Mouse (Mus musculus): Measurements from ENCODE around the gene Pla2g15.
A peak's percentile ranks its signal among the peaks of the same experiment; 100 is the strongest.

The Pla2g15 gene

GRCm38 (mm10) chr8:106130505-106130904, 19.7 kb upstream of the Pla2g15 start:
- Histone ChIP-seq H3K27me3 (ENCODE audit: control insufficient read depth, insufficient read depth, low read length, poor library complexity, severe bottlenecking) (no peaks in the 10 kb centered on the region), H3K36me3 (ENCODE audit: control insufficient read depth, insufficient read depth, low read length, poor library complexity, severe bottlenecking) (peaks cover 25% of the 10 kb centered on the region)
- DNase-seq (ENCODE audit: low read depth, low spot score): no peak

DNA sequence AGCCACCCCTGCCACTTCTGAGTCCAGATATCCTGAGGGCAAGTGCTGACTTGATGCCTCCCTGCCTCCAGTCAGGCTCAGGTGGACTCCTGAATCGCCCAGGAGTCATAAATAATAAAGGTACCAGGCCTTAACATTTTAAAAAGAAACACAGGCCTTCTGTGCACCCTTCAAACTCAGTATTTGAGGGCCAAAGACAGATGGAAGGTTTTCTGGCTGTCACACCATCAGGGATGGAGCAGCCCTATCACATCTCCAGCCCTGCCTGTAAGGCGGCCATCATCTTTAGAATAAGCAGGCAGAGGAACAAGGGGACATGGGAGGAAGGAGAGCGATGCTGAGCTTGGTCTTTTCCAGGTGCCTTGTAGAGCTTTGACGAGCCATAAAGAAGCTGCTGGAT, 19.2 kb upstream of the Pla2g15 start:
- DNase-seq (ENCODE audit: low read depth, low spot score): no peak

DNA sequence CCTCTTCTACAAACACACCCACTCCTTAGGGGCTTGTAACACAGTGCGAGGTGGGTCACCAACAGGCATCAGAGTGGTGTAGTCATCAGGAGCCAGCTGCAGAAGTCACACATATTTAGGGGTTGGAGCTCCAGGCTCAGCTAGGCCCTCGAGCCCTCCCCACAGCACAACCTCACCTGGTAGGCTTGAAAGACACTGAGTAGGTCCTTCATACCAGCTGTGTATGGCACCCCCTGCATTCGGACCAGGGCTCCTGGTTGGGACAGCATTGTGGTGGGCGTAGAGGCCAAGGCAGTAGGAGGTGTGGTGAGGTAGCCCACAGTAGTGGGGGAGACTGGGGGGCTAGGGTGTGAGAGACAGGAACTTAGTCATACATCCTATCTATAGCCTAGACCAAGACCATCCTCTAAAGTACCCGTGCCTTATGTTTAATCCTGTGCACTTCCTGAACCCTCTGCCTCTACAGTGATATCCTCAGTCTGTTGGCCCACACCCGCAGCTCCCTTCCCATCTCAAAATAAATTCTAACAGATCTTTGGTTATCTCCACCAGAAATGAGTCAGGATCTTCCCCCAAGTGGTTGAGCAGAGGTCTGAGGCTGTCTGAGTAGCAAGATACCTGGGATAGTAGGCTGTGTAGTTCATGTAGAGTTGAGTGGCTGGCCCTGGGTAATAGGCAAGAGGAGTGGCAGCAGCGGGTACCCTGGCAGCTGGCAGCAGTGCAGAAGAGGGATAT, 18.5 kb upstream of the Pla2g15 start:
- Histone ChIP-seq H3K27me3 (ENCODE audit: control insufficient read depth, insufficient read depth, low read length, poor library complexity, severe bottlenecking) (no peaks in the 10 kb centered on the region), H3K36me3 (ENCODE audit: control insufficient read depth, insufficient read depth, low read length, poor library complexity, severe bottlenecking) (peaks cover 25% of the 10 kb centered on the region)
- no peak for DNase-seq (ENCODE audit: low read depth, low spot score)

More for the DNA sequence above, 19.2 kb upstream of the Pla2g15 start:
- H3K27me3 ChIP-seq (ENCODE audit: control insufficient read depth, insufficient read depth, low read length, poor library complexity, severe bottlenecking): no peaks in the 10 kb centered on the region
- peaks cover 25% of the 10 kb centered on the region for H3K36me3 ChIP-seq (ENCODE audit: control insufficient read depth, insufficient read depth, low read length, poor library complexity, severe bottlenecking)

GRCm38 (mm10) chr8:106132356-106132755, 17.8 kb upstream of the Pla2g15 start:
- no peak for DNase-seq (ENCODE audit: low read depth, low spot score)
- Histone ChIP-seq H3K27me3 (ENCODE audit: control insufficient read depth, insufficient read depth, low read length, poor library complexity, severe bottlenecking) (no peaks in the 10 kb centered on the region), H3K36me3 (ENCODE audit: control insufficient read depth, insufficient read depth, low read length, poor library complexity, severe bottlenecking) (peaks cover 23% of the 10 kb centered on the region)

GRCm38 (mm10) chr8:106133526-106133925, 16.7 kb upstream of the Pla2g15 start:
- no peak for DNase-seq (ENCODE audit: low read depth, low spot score)
- H3K36me3 ChIP-seq (ENCODE audit: control insufficient read depth, insufficient read depth, low read length, poor library complexity, severe bottlenecking): peaks cover 21% of the 10 kb centered on the region
- H3K27me3 ChIP-seq (ENCODE audit: control insufficient read depth, insufficient read depth, low read length, poor library complexity, severe bottlenecking): no peaks in the 10 kb centered on the region; the same call in 1 of the 2 replicates

DNA sequence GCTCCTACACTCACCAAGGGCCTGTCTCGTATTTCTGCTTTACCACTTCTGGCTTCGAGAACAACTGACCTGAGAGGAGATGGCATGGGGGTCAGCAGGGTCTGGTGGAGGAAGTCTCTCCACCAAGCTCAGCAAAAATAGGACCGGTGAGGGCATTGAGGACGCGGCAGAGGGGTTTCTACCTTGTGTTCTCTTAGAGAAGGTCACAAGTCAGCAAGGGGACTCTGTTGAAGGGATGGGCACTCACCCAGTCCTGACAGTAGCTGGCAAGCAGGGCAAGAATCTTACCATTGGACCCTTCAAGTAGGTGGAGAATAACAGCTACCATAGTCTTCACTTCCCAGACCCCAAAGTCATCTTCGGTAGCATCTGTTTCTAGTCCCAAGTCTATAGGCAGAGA, 16.3 kb upstream of the Pla2g15 start:
- no peak for DNase-seq (ENCODE audit: low read depth, low spot score)
- Histone ChIP-seq H3K36me3 (ENCODE audit: control insufficient read depth, insufficient read depth, low read length, poor library complexity, severe bottlenecking) (peaks cover 19% of the 10 kb centered on the region), H3K27me3 (ENCODE audit: control insufficient read depth, insufficient read depth, low read length, poor library complexity, severe bottlenecking) (no peaks in the 10 kb centered on the region; the same call in 1 of the 2 replicates)

GRCm38 (mm10) chr8:106134751-106135571, 15.2 kb upstream of the Pla2g15 start:
- Histone ChIP-seq H3K27me3 (ENCODE audit: control insufficient read depth, insufficient read depth, low read length, poor library complexity, severe bottlenecking) (no peaks in the 10 kb centered on the region; the same call in 1 of the 2 replicates), H3K36me3 (ENCODE audit: control insufficient read depth, insufficient read depth, low read length, poor library complexity, severe bottlenecking) (peaks cover 14% of the 10 kb centered on the region)
- no peak for DNase-seq (ENCODE audit: low read depth, low spot score)

- Histone ChIP-seq H3K27me3 (ENCODE audit: control insufficient read depth, insufficient read depth, low read length, poor library complexity, severe bottlenecking) (no peaks in the 10 kb centered on the region; the same call in 1 of the 2 replicates), H3K36me3 (ENCODE audit: control insufficient read depth, insufficient read depth, low read length, poor library complexity, severe bottlenecking) (peaks cover 9% of the 10 kb centered on the region)
- DNase-seq (ENCODE audit: low read depth, low spot score): peak; percentile 32
Observed at GRCm38 (mm10) chr8:106135672-106136071, 14.5 kb upstream of the Pla2g15 start.

DNA sequence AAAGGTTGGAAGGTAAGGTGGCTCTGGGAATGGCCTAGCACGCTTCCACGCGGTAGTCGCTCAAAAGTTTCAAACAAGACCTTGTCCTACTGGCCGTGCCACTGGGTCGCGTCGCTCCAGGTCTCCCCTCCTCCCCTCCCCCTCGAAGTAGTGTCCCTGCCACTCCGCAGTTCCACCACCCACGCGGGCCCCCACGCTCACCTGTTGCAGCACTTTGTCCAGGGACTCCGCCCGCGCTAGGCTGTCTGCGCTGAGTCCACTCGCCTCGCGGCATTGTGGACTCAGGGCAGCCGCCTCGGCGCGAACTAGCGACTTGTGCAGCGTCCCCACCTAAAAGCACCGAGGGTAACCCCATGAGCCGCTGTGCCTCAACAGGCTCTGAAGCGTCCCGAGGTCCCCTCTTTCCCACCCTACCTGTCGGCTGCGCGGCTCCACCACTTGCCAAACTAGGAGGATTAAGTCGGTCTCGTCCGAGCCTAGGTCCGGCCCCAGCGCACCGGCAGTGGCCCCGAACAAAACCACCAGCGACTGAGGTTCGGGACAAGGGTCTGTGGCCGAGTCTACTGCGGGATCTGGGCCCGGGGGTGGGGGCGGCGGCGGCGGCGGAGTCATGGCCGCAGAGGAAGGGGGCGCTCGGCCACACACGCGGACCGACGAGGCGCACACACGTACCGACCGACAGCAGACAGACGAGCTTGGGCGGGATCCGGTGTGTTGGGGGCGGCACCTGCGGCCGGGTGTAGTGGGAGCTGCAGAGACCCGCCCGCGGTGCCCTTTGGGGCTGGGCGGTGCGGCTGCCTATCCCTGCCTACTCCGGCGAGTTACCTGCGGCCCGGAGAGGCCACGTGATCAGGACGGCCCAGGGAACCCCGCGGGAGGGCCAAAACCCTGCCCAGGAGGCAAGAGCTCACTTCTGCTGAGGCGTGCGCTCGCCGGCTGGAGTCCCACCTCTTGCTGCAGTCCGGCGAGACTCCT, 13.8 kb upstream of the Pla2g15 start, which contains the start of gene Esrp2:
Gene Esrp2 (minus strand): TSS at position 819 of the 975 bp plus-strand sequence.
- peak; percentile 55 for DNase-seq (ENCODE audit: low read depth, low spot score)
- Histone ChIP-seq H3K27me3 (ENCODE audit: control insufficient read depth, insufficient read depth, low read length, poor library complexity, severe bottlenecking) (no peaks in the 10 kb centered on the region; the same call in 1 of the 2 replicates), H3K36me3 (ENCODE audit: control insufficient read depth, insufficient read depth, low read length, poor library complexity, severe bottlenecking) (0 out of 2 replicates have a peak, but pooled peaks cover 2% of the 10 kb centered on the region)

DNA sequence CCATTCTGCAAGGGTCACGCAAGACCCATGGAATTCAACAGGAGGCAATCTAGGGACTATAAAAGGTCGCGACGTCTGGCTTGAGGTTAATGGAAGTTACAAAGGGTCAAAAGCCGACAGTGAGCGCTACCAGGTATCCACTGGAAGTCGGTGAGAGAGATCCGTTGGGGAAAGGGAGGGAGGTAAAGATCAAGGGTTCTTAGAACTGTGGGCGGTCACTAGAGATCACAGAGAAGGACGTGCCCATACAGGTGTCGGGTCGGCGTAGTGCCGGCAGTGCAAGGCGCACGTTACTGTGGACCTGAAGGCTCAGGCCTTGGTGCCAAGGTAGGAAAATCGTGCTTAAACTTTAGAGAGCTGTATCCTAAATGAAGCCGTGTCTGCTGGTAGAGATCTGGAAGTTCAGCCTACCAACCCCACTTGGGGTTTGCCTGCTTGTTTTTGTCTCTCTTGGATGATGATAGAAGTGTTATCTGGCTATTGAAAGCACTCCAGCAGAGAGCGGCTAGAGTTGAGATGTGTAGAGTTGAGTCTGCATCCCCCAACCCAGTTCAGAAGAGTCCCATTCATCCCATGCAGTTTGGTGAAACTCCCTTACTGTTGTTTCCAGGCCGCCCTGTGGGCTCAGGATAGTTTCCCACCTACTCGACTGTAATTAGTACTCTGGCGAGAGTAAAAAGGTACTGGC, 12.8 kb upstream of the Pla2g15 start:
- no peak for DNase-seq (ENCODE audit: low read depth, low spot score)
- 0 out of 2 replicates have a peak, but pooled peaks cover 2% of the 10 kb centered on the region for H3K36me3 ChIP-seq (ENCODE audit: control insufficient read depth, insufficient read depth, low read length, poor library complexity, severe bottlenecking)

DNA sequence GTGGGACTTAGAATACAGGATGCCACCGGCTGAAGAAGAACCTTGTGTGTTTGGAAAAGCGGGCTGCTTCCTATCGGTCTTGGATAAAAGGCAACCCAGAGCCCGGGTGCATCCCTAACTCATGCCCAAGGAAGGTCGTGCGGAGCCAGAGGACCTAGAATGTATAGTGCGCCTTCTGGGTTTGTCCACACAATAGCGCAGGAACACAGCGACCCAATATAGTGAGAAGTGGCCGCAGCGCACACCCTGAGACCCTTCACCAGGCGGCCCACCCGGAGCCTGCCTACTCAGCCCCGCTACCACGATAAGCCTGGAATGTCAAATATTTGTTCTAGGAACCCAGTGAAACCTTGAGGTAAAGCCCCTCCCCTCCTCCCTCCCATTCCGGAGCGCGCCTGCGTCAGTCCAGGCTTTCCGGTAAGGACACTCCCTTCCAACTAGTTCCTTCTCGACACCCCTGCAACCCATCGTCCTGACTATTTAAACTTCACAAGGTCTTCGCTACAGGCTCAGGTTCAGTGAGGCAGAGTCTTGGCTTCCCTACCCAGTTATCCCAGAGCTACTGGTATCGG, 12.2 kb upstream of the Pla2g15 start:
- H3K27me3 ChIP-seq (ENCODE audit: control insufficient read depth, insufficient read depth, low read length, poor library complexity, severe bottlenecking): no peaks in the 10 kb centered on the region; the same call in 1 of the 2 replicates
- no peaks in the 10 kb centered on the region for H3K36me3 ChIP-seq (ENCODE audit: control insufficient read depth, insufficient read depth, low read length, poor library complexity, severe bottlenecking)
- DNase-seq (ENCODE audit: low read depth, low spot score): no peak

More for the DNA sequence above, 12.8 kb upstream of the Pla2g15 start:
- no peaks in the 10 kb centered on the region; the same call in 1 of the 2 replicates for H3K27me3 ChIP-seq (ENCODE audit: control insufficient read depth, insufficient read depth, low read length, poor library complexity, severe bottlenecking)

GRCm38 (mm10) chr8:106138616-106139015, 11.6 kb upstream of the Pla2g15 start:
- DNase-seq (ENCODE audit: low read depth, low spot score): no peak
- no peaks in the 10 kb centered on the region for H3K36me3 ChIP-seq (ENCODE audit: control insufficient read depth, insufficient read depth, low read length, poor library complexity, severe bottlenecking)

DNA sequence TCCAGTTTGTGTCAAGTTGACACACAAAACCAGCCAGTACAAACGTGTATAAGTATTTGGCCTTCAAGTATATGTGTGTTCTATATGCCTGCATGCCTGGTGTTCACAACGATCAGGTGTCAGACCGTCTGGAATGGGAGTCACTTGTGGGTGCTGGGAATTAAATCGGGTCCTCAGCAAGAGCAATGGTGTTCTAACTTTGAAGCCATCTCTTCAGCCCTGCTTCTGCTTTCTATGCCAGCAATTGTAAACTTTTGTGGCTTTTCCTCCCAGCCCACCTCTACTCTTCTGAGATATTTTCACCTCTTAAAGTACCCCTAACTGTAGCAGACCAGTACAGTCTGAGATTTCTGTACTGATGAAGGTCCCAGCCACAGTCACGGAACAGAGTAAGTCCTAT, 10.0 kb upstream of the Pla2g15 start:
- Histone ChIP-seq H3K27me3 (ENCODE audit: control insufficient read depth, insufficient read depth, low read length, poor library complexity, severe bottlenecking) (no peaks in the 10 kb centered on the region; the same call in 1 of the 2 replicates), H3K36me3 (ENCODE audit: control insufficient read depth, insufficient read depth, low read length, poor library complexity, severe bottlenecking) (no peaks in the 10 kb centered on the region)
- DNase-seq (ENCODE audit: low read depth, low spot score): no peak

More at GRCm38 (mm10) chr8:106138616-106139015, 11.6 kb upstream of the Pla2g15 start:
- no peaks in the 10 kb centered on the region; the same call in 1 of the 2 replicates for H3K27me3 ChIP-seq (ENCODE audit: control insufficient read depth, insufficient read depth, low read length, poor library complexity, severe bottlenecking)
